Mouse (Mus musculus): ENCODE measurements around the gene Zfand6. TPM values are rescaled to one million over a fixed set of nuclear protein-coding genes. Genes with fewer than 3 reads are reported as not detected.

Gene Zfand6
- 192 and 199 TPM in 2 replicates for polyA plus RNA-seq (2016; fragmentation: Nextera tagmentation; extraction: Ambion mirVana)

DNA sequence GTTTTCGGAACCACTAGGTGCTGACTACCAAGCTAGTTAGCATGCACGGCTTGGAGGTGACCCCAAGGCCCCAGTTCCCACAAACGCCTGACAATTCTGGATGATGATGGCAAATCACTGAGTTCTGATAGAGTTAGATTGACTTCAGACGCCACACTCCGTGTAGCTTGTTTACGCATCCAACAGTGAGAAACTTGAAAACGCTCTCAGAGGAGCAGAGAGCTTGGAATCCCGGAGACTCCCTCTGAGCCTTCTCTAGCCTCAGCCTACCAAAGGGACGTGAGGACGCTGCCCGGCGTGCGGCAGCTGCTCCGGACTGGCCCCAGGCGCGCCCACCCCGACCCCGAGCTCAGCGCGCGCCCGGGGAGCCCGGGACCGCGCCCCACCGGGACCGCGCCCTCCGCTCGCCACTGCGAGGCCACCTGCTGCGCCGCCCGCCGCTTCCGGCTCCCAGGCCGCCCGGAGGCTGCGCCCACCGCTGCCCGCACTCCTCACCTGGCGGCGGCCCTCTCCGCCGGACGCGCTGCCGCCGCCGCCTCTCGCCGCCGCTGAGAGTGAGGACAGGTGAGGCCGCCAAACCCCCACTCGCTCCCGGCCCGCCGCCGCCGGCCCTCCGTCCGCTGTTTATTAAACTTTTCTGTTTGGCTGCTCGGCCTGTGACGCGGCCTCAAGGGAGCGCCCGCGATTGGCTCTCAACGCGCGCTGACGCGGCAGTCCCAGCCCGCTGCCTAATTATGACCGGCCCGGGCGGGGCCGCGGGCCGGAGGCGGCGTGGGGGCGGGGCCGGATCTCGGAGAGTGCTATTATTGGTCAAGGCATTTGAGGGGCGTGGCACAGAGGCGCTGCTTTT is at the start of gene Zfand6:
Gene Zfand6, minus strand, starts transcription at position 709 of the 850 bp plus-strand sequence.
- H3K9me3 ChIP-seq = no peaks in the 10 kb centered on the region
- under 1% methylated on average over 62 of the region's 87 CpGs for WGBS
- no peaks in the 10 kb centered on the region; the same call in 1 of the 2 replicates for H3K4me1 ChIP-seq (replicated peaks)
- peak; percentile 97 for ATAC-seq (ENCODE audit: insufficient number of reproducible peaks, insufficient read depth, low FRiP score, low TSS enrichment, low read depth)
- H3K36me3 ChIP-seq = no peaks in the 10 kb centered on the region
- H3K27ac ChIP-seq = peak within 1 kb of the TSS; percentile 94
- H3K4me2 ChIP-seq = peak within 1 kb of the TSS; percentile 74
- H3K4me3 ChIP-seq (replicated peaks) = peak within 1 kb of the TSS; percentile 92
- H3K9ac ChIP-seq (replicated peaks) = peak within 1 kb of the TSS; percentile 81
- H3K27me3 ChIP-seq = no peaks in the 10 kb centered on the region

DNA sequence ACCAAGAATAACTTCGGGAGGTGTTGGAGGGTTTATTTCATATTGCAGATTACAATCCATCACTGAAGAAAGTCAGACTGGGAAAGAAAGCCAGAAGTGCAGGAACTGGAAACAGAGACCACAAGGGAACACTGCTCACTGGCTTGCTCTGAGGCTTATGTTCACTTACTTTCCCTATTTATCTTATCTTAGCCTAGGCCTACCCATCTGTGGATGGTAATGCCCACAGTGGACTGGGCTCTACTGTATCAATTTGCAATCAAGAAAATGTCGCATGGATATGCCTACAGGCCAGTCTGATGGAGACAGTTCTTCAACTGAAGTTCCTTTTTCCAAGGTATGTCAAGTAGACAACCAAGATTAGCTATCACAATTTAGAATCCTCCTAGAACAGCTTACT is 47.0 kb upstream of the Zfand6 start:
- no peak overlapping the region for H3K4me3 ChIP-seq (replicated peaks)
- H3K9ac ChIP-seq (replicated peaks) = no peak overlapping the region
- H3K9me3 ChIP-seq = no peaks in the 10 kb centered on the region
- H3K36me3 ChIP-seq = no peaks in the 10 kb centered on the region
- H3K27me3 ChIP-seq = no peaks in the 10 kb centered on the region
- H3K4me1 ChIP-seq (replicated peaks) = no peaks in the 10 kb centered on the region
- H3K27ac ChIP-seq = no peak overlapping the region
- WGBS = 87% methylated on average over 2 of the region's 2 CpGs
- no peak for ATAC-seq (ENCODE audit: insufficient number of reproducible peaks, insufficient read depth, low FRiP score, low TSS enrichment, low read depth)
- H3K4me2 ChIP-seq = no peak overlapping the region

DNA sequence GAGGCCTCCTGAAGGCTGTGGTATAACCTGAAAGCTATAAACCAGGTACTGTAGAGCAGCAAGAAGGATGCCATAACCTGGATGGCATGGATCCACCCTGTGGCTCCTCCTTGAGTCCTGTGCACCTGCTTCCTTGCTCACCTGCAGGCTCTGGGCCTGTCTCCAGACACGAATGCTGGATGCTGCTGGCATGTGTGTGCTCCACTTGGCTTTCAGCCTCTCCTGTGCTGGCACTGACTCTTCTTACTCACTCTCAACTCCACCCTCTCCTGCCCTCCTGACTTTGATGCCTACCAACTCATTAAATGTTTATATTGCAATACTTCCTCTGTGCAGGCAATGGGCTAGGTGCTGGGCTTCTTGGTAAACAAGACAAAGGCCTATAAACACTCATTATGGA is 43.3 kb upstream of the Zfand6 start:
- no peak for ATAC-seq (ENCODE audit: insufficient number of reproducible peaks, insufficient read depth, low FRiP score, low TSS enrichment, low read depth)
- no peak overlapping the region for H3K4me2 ChIP-seq
- H3K27ac ChIP-seq = no peak overlapping the region
- no peaks in the 10 kb centered on the region for H3K4me1 ChIP-seq (replicated peaks)
- no peaks in the 10 kb centered on the region for H3K27me3 ChIP-seq
- no peaks in the 10 kb centered on the region for H3K9me3 ChIP-seq
- H3K36me3 ChIP-seq = no peaks in the 10 kb centered on the region
- WGBS = 71% methylated on average over 1 of the region's 1 CpGs
- no peak overlapping the region for H3K4me3 ChIP-seq (replicated peaks)
- no peak overlapping the region for H3K9ac ChIP-seq (replicated peaks)

DNA sequence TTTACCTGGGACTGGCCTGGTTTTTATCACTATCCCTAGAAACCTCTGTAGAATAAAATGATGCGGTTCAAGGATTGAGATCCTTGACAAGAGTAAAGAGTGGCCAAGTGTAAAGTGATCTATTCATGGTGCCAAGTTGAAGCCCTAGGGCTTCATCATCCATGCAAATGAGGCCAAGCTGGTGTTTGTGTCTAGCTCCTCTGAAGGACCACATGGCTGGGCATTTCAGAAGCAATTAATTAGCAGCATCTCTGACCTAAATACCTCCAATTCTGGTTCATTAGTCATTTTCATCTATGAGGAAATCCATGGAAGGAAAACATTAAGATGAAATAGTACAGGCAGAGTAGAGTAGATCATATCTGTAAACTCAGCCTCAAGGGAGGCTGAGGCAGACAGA is 42.3 kb upstream of the Zfand6 start:
- no peaks in the 10 kb centered on the region for H3K36me3 ChIP-seq
- 88% methylated on average over 1 of the region's 1 CpGs for WGBS
- ATAC-seq (ENCODE audit: insufficient number of reproducible peaks, insufficient read depth, low FRiP score, low TSS enrichment, low read depth) = no peak
- no peak overlapping the region for H3K4me3 ChIP-seq (replicated peaks)
- no peaks in the 10 kb centered on the region for H3K9me3 ChIP-seq
- H3K4me1 ChIP-seq (replicated peaks) = no peaks in the 10 kb centered on the region
- no peak overlapping the region for H3K27ac ChIP-seq
- no peak overlapping the region for H3K4me2 ChIP-seq
- no peak overlapping the region for H3K9ac ChIP-seq (replicated peaks)
- no peaks in the 10 kb centered on the region for H3K27me3 ChIP-seq

DNA sequence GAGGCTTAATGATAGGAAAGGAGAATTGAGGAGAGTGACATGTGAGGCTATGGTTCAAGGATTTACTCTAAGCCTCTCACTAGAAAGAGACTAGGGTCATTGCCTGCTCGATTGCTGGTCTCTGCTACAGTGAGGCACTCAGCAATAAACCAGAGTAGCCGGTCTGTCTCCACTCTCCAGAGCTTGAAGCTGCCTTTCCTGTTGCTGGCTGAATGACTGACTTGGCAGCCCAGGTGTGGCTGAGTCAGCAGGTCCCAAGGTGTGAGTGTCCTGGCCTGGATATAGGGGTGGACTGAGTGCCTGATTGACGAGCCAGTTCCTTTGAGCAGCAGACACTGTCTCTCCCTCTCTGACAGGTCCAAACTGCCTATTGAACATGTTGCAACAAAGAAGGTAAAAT is 41.3 kb upstream of the Zfand6 start:
- Histone ChIP-seq H3K4me2 (no peak overlapping the region), H3K36me3 (no peaks in the 10 kb centered on the region), H3K27me3 (no peaks in the 10 kb centered on the region), H3K9me3 (no peaks in the 10 kb centered on the region), H3K9ac (replicated peaks) (no peak overlapping the region), H3K4me3 (replicated peaks) (no peak overlapping the region), H3K27ac (no peak overlapping the region), H3K4me1 (replicated peaks) (no peaks in the 10 kb centered on the region)
- 56% methylated on average over 3 of the region's 3 CpGs for WGBS
- no peak for ATAC-seq (ENCODE audit: insufficient number of reproducible peaks, insufficient read depth, low FRiP score, low TSS enrichment, low read depth)

DNA sequence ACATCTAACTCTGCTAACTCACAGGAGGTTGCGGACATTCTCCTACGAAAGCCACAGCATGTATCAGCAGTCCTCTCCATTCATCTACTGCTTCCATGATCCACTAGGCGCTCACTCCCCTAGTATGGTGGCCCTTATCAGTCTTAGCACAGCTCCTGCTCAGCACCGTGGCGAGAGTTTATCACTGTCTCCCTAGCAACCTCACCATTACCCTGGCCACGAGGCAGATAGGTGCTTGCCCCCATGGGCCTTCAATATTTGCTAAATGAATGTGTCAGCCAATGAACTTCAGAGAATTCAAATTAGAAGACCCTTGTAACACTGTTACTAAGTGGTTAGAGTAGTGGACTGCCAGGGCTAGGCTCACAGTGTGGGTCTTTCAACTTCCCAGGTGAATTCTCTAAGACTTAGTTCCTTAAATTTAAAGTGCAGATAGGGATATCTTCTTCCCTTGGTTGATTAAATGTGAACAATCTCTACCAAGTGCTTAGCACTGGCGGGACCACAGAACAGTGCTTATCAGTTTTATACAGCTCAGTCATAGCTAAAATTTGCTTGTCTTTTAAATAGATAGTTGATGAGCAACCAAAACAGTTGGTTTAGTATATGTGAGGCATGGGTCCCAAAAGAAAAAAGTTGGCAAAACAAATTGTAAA is 33.2 kb upstream of the Zfand6 start:
- 73% methylated on average over 7 of the region's 7 CpGs for WGBS
- Histone ChIP-seq H3K9ac (replicated peaks) (no peak overlapping the region), H3K4me1 (replicated peaks) (no peaks in the 10 kb centered on the region), H3K9me3 (no peaks in the 10 kb centered on the region), H3K4me2 (no peak overlapping the region), H3K4me3 (replicated peaks) (no peak overlapping the region), H3K27me3 (no peaks in the 10 kb centered on the region), H3K27ac (no peak overlapping the region), H3K36me3 (no peaks in the 10 kb centered on the region)
- ATAC-seq (ENCODE audit: insufficient number of reproducible peaks, insufficient read depth, low FRiP score, low TSS enrichment, low read depth) = no peak

DNA sequence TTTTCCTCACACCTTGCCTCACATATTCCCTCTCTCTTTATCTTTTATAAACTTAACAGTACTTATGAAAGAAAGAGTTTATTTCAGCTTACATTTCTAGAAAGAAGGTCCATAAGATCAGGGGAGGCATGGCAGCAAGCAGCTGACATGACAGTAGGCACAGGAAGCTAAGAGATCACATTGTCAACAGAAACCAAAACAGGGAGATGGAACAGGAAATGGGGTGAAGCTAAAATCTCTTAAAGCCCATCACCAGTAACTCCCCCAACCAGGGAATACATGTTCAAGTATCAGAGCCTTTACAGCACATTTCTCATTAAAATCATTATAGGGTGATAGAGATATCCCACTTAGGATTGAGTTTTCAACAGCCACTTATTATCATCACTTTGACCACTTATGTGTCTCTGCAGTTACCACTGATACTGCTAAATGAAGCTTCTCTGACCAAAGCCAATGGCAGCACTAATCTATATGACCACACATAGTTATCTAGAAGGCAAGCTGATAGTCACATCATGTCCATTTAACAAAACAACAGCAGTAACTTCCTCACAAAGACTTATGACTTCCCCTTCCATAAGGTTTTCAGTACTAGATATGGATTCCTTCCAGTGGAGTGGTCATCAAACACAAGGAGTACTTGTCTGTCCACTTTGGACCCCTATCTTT is 20.7 kb upstream of the Zfand6 start:
- Histone ChIP-seq H3K4me1 (replicated peaks) (no peaks in the 10 kb centered on the region), H3K4me2 (no peak overlapping the region), H3K9ac (replicated peaks) (no peak overlapping the region), H3K9me3 (no peaks in the 10 kb centered on the region), H3K4me3 (replicated peaks) (no peak overlapping the region), H3K27me3 (no peaks in the 10 kb centered on the region), H3K36me3 (no peaks in the 10 kb centered on the region), H3K27ac (no peak overlapping the region)
- ATAC-seq (ENCODE audit: insufficient number of reproducible peaks, insufficient read depth, low FRiP score, low TSS enrichment, low read depth) = no peak

DNA sequence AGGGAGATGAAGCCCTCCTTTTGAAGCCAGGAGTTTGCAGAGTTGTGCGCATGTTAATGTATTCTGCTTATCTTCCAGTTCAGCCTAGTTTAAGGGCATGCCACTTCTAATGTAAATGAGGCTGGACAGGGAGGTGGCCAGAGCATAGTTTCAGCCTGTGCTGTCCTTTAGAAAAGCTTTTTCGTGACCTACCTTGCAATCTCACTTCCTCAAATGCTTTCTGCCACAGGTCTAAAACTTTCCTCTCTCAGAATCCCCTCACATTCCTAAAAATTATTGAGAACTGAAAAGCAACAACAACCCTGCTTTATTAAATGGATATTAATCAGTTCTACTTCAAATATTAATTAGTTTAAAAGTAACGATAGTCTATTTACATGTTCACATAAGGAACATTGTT is 17.1 kb upstream of the Zfand6 start:
- Histone ChIP-seq H3K4me1 (replicated peaks) (no peaks in the 10 kb centered on the region), H3K27me3 (no peaks in the 10 kb centered on the region), H3K4me3 (replicated peaks) (no peak overlapping the region), H3K9ac (replicated peaks) (no peak overlapping the region), H3K4me2 (no peak overlapping the region), H3K36me3 (no peaks in the 10 kb centered on the region), H3K9me3 (no peaks in the 10 kb centered on the region), H3K27ac (no peak overlapping the region)
- ATAC-seq (ENCODE audit: insufficient number of reproducible peaks, insufficient read depth, low FRiP score, low TSS enrichment, low read depth) = no peak
- WGBS = 93% methylated on average over 3 of the region's 3 CpGs

DNA sequence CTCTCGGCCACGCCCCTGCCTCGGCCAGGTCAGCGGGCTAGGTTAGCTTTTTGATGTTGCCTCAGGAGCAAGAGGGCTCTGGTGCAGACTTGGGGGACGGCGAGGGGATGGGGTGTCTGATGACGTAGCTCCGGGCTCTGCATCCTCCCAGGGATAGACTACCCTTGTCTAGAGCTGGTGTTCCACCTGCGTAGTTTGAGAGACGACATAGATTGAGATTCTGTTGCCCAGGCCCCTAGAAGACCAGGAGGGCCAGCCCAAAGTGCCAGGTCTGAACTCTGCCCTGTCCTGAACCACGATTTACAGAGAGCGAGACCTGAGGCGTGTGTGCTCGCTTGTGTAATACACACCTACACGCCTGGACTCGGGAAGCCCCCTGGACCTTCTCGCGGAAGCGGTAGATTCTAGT is 346 bp upstream of the Zfand6 start:
- no peaks in the 10 kb centered on the region for H3K9me3 ChIP-seq
- 5% methylated on average over 19 of the region's 19 CpGs for WGBS
- peak; percentile 76; the same call in 1 of the 2 replicates for ATAC-seq (ENCODE audit: insufficient number of reproducible peaks, insufficient read depth, low FRiP score, low TSS enrichment, low read depth)
- H3K27ac ChIP-seq = no peak overlapping the region
- no peaks in the 10 kb centered on the region for H3K27me3 ChIP-seq
- H3K36me3 ChIP-seq = no peaks in the 10 kb centered on the region
- no peaks in the 10 kb centered on the region; the same call in 1 of the 2 replicates for H3K4me1 ChIP-seq (replicated peaks)
- peak overlapping the region; percentile 92 for H3K4me3 ChIP-seq (replicated peaks)
- peak overlapping the region; percentile 74 for H3K4me2 ChIP-seq
- H3K9ac ChIP-seq (replicated peaks) = peak overlapping the region; percentile 81

DNA sequence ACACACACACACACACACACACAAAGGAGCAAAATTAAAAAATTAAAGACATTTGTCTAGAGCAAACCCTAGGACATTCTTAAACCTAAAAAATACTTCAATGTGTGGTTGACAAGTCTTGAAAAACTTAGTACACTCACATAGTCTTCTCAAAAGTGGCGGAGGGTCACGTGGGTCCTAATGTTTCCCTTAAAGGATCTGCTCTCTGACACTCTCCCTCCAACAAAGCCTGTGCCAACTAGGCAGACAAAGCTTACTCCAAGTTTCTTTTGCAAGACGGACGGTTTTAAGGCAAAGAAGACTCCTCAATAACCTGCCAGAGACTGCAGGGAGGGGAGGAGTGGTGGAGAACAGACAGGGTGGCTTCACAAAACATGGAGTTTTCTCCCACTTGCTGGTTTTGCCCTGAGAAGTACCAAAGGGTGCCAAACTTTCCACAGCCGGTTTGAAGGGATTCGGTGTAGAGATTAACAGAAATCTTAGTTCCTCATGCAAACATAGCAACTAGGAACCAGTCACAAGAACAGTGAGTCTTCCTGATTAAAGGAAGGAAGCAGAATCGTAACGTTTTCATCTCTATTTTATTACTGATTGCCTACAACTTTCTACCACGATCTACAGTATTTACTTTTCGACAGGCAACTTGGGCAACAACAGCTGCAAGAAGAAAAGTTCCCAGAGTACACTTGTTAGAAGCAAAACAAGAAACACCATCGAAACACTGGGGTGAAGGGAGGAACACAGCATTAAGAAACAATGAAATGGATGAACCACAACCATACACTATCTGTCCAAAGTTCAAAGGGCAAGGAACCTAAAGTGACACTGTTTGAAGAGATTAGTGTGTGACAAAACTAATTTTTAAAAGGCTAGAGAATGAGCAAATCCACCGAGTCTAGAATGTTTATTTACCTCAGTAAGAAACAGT is 1.8 kb downstream of the Zfand6 start:
- peak overlapping the region; percentile 74; the same call in 1 of the 2 replicates for H3K4me2 ChIP-seq
- 75% methylated on average over 12 of the region's 12 CpGs for WGBS

More for the DNA sequence above, 1.8 kb downstream of the Zfand6 start:
- H3K4me1 ChIP-seq (replicated peaks) = no peaks in the 10 kb centered on the region; the same call in 1 of the 2 replicates
- H3K9ac ChIP-seq (replicated peaks) = no peak overlapping the region
- H3K36me3 ChIP-seq = no peaks in the 10 kb centered on the region
- H3K27ac ChIP-seq = no peak overlapping the region
- no peak overlapping the region for H3K4me3 ChIP-seq (replicated peaks)
- no peak for ATAC-seq (ENCODE audit: insufficient number of reproducible peaks, insufficient read depth, low FRiP score, low TSS enrichment, low read depth)
- H3K27me3 ChIP-seq = no peaks in the 10 kb centered on the region
- H3K9me3 ChIP-seq = no peaks in the 10 kb centered on the region
